Mouse (Mus musculus) T-helper 2 cell (primary cell): ENCODE results near the gene Wdr12.
"Not testable (repeated sequence)": the region's sequence is repeated elsewhere in the genome, so short reads cannot be mapped to it uniquely, and the experiment has no call there.

Experiments
- in situ Hi-C: fragments of 300-600 bp; cut with MboI, MseI; formaldehyde crosslinking; loops from one replicate; pipeline ENCODE4 v1.15.1; 2025; ENCODE audit warnings: high pct_unique_total_duplicates

The Wdr12 gene

GRCm38 (mm10) chr1:60098024-60098781, at the start of gene Wdr12, which contains the start of gene Carf:
Gene Wdr12 (minus strand): TSS chr1:60098645.
Gene Carf (plus strand): TSS chr1:60098247.
- in situ Hi-C loops, result no loop called here

GRCm38 (mm10) chr1:60137346-60137745, 38.9 kb upstream of the Wdr12 start:
- in situ Hi-C loops, result no loop called here

DNA sequence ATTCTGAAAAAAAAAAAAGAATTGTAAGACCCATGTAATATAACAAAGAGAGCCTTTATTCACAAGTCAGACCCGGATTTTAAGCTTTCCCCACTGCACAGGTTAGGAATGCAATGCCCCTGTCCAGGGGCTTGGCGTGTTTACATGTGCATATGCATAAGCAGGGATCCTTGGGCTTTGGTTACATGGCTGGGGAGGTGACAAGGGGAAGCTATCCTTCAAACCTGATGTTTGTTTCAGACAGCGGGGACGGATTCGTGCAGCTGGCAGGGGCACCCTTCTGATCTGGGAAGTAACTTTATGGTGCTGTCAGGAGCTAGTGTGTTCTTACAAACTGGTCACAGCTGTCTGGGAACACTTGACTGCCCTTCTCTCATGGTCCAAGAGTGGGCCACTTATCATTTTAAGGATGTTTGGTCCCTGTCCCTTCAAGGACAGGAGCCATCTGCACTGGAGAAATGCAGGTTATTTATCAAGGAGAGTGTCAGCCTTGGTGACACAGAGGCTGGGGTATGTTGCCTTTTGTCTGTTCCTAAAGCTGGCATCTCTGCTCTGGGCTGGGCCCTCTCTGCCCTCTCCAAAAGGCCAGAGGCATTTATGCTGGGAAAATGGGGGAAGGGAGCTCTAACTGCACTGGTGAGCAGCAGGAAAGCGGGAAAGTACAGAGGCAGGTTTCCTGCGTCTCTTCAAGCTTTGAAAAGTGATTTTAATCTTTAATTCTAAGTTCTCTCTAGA, 19.4 kb upstream of the Wdr12 start:
- in situ Hi-C loops, result no loop called here

DNA sequence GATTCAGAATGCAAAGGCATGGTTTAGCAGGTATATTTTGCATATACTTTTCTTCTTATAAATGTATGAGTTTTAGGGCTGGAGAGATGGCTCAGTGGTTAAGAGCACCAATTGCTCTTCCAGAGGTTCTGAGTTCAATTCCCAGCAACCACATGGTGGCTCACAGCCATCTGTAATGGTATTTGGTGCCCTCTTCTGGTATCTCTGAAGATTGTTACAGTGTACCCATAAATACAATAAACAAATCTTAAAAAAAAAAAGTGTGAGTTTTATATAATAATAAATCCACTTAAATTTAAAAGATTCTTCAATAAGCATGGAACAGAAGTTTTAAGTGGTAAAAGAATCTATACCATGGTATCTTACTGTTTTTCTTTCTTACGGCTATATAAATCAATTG, 6.1 kb upstream of the Wdr12 start:
- in situ Hi-C loops, result no loop called here

DNA sequence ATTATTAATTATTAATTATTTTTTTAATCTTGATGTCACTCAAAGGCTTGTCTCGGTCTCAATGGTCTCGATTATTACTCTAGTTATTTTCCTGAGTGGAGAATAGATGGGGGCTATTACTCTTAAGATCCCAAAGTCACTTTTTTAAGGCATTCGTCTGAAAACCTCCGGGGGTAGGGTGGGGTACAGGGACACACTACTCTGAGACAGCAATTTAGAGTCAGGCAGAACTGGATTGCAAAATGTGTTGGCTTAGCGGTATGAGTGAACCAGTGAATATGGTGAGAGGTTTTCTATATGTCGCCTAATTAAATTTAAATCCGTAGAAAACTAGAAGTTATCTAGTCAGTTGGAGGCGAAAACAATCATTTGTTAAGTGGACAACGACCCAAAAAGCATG, 394 bp upstream of the Wdr12 start:
- in situ Hi-C loops, result no loop called here

DNA sequence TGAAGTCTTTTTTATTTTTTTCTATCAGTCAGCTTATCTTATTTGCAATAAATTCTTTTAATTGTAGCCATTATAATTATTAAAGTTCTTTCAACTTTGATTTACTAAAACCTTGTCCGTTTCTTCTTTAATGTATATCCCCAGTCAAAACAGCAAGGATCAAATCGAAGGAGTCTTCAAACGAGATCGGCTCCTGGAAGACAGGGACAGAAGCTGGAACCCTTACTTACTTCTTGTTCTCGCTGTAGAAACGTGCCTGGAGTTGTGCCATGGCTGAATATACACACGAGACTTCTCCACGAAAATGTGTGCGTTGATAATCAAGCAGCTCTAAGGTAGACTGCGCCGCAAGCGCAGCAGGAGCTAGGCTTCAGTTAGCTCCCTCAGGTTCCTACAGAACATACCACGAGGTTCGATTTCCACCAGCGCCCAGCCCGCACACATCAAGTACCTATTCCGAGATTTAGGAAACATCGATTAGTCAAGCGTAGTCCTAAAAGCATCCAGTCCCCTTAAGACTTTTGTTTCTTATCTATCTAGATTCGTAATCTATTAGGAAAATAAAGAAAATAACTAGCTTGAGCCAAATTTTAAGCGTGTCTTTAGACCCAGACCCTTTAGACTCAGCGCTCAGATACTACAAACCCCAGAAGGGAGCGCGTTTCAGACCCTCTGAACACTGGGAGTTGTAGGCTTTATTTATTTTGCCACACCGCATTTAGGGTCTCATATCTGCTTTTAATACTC, 995 bp downstream of the Wdr12 start:
- in situ Hi-C loops, result no loop called here

DNA sequence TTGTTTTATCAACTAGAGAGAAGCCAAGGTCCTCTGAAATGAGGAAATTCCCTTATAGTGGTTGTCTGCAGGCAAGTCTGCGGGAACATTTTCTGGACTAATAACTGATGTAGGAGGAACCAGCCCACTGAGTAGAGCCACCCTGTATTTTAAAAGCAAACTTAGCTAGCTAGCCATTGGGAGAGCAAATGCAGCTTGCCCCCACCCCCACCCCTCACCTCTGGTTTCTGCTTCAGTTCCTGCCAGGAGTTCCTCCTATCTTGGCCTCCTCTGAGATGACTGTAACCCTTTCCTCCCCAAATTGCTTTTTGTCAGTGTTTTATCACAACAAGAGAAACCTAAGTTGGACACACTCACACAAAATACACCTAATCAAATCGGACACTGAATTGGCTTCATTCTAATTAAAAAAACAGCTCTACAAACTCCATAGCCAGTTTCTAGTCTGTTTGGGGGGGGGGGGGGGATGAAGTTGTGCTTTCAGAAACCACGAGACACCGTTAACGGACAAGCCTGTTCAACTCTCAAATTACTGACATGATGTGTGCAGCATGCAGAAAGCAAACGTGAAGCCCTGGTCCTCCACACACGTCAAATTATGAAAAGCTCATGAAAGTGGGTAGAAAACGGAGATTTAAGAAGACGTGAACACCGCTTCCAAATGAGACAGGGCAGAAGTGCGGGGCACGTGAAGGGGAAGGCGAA, 1.7 kb downstream of the Wdr12 start:
- in situ Hi-C loops, result no loop called here

GRCm38 (mm10) chr1:60076411-60076810, 22.0 kb downstream of the Wdr12 start:
- in situ Hi-C loops, result no loop called here

- in situ Hi-C loops, result no loop called here
Measured at GRCm38 (mm10) chr1:60075590-60075989, 22.9 kb downstream of the Wdr12 start.

DNA sequence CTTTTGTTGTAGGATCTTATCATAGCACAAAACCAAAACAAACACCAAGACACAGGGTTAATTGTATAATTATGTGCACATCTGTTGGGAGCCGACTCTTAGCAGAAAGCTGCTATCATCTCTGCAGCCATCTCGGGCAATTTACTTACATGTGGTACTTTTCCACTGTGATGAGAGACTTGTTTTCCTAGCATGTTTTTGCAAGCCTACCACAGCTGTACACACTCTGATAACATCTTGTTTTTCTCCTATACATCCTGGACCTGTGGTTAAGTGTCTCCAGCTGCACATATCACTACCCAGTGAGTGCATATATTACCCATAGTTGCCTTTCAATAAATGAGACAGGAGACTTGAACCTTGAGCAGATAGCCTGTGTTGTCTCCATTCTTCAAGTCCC, 23.5 kb downstream of the Wdr12 start:
- in situ Hi-C loops, result no loop called here

- in situ Hi-C loops, result not testable (repeated sequence)
Measured at GRCm38 (mm10) chr1:60070725-60071124, 27.7 kb downstream of the Wdr12 start.

GRCm38 (mm10) chr1:60056310-60056709, 42.1 kb downstream of the Wdr12 start:
- in situ Hi-C loops, result no loop called here

GRCm38 (mm10) chr1:60054659-60055058, 43.8 kb downstream of the Wdr12 start:
- in situ Hi-C loops, result no loop called here

DNA sequence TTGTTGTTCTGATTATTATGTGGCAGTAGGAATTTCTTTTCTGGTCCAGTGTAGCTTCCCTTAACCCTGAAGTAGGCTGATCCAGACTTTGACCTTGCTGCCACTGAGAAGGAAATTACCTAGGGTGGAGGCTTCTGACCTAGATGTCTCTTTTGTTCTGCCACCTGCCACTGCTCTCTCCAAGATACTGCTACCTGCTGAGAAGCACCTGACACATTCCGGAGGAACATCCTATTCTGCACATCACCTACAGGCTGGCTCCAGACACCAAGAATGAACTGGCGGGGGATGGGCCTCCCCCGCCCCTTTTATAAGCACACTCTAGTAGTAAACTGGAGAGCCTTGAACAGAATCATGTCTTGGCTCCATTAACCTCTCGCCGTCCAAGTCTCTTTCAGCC, 51.0 kb downstream of the Wdr12 start:
- in situ Hi-C loops, result not testable (repeated sequence)

GRCm38 (mm10) chr1:60044595-60044994, 53.9 kb downstream of the Wdr12 start:
- in situ Hi-C loops, result no loop called here

- in situ Hi-C loops, result no loop called here
Measured at GRCm38 (mm10) chr1:60042796-60043469, 55.5 kb downstream of the Wdr12 start, which contains the start of gene Ica1l. Gene Ica1l (minus strand): TSS chr1:60043184.

DNA sequence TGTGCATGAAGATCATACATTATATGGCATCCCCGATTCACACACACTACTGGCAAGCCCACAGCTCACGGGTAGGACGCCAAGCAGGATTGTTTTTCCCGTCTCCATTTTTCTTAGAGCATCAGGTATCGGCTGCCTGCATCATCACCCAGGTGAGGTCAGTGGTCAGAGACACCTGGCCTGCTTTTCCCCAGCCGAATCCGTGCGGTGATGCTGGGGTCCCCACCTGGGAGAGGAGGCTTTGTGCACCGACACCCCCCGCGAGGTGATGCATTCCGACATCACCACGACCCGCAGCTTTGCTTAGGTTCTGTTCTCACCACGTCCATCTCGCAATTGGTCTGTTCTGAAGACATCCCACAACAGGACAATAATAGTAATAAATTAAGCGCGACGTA, 56.0 kb downstream of the Wdr12 start:
- in situ Hi-C loops, result no loop called here

- in situ Hi-C loops, result no loop called here
Measured at GRCm38 (mm10) chr1:60035044-60035443, 63.4 kb downstream of the Wdr12 start.
